Mouse (Mus musculus): Measurements from ENCODE around the gene Il18rap.

- TF ChIP-seq CTCF (IDR thresholded peaks at IDR 0.05; ENCODE audit: low read depth, low read length): no peak
- no peak for TF ChIP-seq POLR2A (IDR thresholded peaks at IDR 0.05; ENCODE audit: insufficient read depth, low read length)
Observed at GRCm38 (mm10) chr1:40523971-40524722, 9.0 kb downstream of the Il18rap start.
